Mouse (Mus musculus) forebrain, embryonic 16.5 days (tissue): ENCODE data around the gene Rreb1. TPM values are rescaled to one million over a fixed set of nuclear protein-coding genes. Genes with fewer than 3 reads are reported as not detected.

Experiments used
- ATAC-seq: fragments of 200-750 bp; cut with Nextera tagmentation; 2 replicates; pipeline ENCODE4 v1.8.0; 2017; ENCODE audit warnings: mild to moderate bottlenecking, moderate library complexity
- H3K27ac ChIP-seq: fragments of 300-500 bp; sonication (generic); 2 replicates; pipeline ENCODE4 v1.5.1; 2014; ENCODE audit warnings: low read length, control low read depth
- H3K27me3 ChIP-seq: fragments of 300-500 bp; sonication (generic); replicated peaks from 2 replicates; pipeline ENCODE4 v1.6.1; 2014; ENCODE audit warnings: low read length; ENCODE audit not compliant: control insufficient read depth, insufficient read depth
- H3K36me3 ChIP-seq: fragments of 300-500 bp; sonication (generic); 2 replicates; pipeline ENCODE4 v1.6.1; 2014; ENCODE audit not compliant: control insufficient read depth, insufficient read depth
- H3K4me1 ChIP-seq: fragments of 300-500 bp; sonication (generic); replicated peaks from 2 replicates; pipeline ENCODE4 v1.6.1; 2014; ENCODE audit warnings: low read length; ENCODE audit not compliant: control insufficient read depth, insufficient read depth
- H3K4me2 ChIP-seq: fragments of 300-500 bp; sonication (generic); 2 replicates; pipeline ENCODE4 v1.6.1; 2014; ENCODE audit warnings: mild to moderate bottlenecking, low read length, control low read depth
- H3K4me3 ChIP-seq: fragments of 300-500 bp; sonication (generic); replicated peaks from 2 replicates; pipeline ENCODE4 v1.5.1; 2014; ENCODE audit warnings: mild to moderate bottlenecking, low read length, control low read depth
- H3K9ac ChIP-seq: fragments of 300-500 bp; sonication (generic); replicated peaks from 2 replicates; pipeline ENCODE4 v1.6.1; 2014; ENCODE audit warnings: low read depth, low read length, control low read depth
- H3K9me3 ChIP-seq: fragments of 300-500 bp; sonication (generic); 2 replicates; pipeline ENCODE4 v1.6.1; 2016; ENCODE audit warnings: low read length; ENCODE audit not compliant: control insufficient read depth
- WGBS: fragments of 180-500 bp; shearing (Covaris S2); extraction: QIAGEN DNeasy Blood & Tissue Kit; methylation state at CpG from one replicate; pipeline ENCODE4 v1.1.7; 2014; 5-methylcytosine and 5-hydroxymethylcytosine counted together
- polyA plus RNA-seq: library from polyadenylated mRNA; unstranded; fragments of >200 nt; fragmentation: Nextera tagmentation; extraction: Ambion mirVana; gene quantifications from 2 replicates; pipeline ENCODE4 v1.2.1, GENCODE M21; 2015

Gene Rreb1
- polyA plus RNA-seq, 1 experiment from 2014 or later: 2.1 TPM

GRCm38 (mm10) chr13:37942887-37943331 lies 164.7 kb downstream of the Rreb1 start:
- H3K4me2 ChIP-seq: no peak overlapping the region
- no peaks in the 10 kb centered on the region for H3K27me3 ChIP-seq
- peaks cover 5% of the 10 kb centered on the region; the same call in 1 of the 2 replicates for H3K9me3 ChIP-seq
- no peak for ATAC-seq
- no peak overlapping the region for H3K9ac ChIP-seq
- H3K4me1 ChIP-seq: no peaks in the 10 kb centered on the region
- no peak overlapping the region for H3K27ac ChIP-seq
- H3K4me3 ChIP-seq: no peak overlapping the region
- WGBS: 86% methylated on average over 4 of the region's 4 CpGs
- H3K36me3 ChIP-seq: no peaks in the 10 kb centered on the region

GRCm38 (mm10) chr13:37943466-37943865 lies 165.3 kb downstream of the Rreb1 start:
- H3K36me3 ChIP-seq: no peaks in the 10 kb centered on the region
- no peak for ATAC-seq
- H3K4me2 ChIP-seq: no peak overlapping the region
- no peak overlapping the region for H3K4me3 ChIP-seq
- no peak overlapping the region for H3K9ac ChIP-seq
- no peaks in the 10 kb centered on the region for H3K4me1 ChIP-seq
- H3K27me3 ChIP-seq: no peaks in the 10 kb centered on the region
- H3K9me3 ChIP-seq: peaks cover 5% of the 10 kb centered on the region; the same call in 1 of the 2 replicates
- WGBS: 94% methylated on average over 3 of the region's 3 CpGs
- H3K27ac ChIP-seq: no peak overlapping the region

- 85% methylated on average over 1 of the region's 1 CpGs for WGBS
- Histone ChIP-seq H3K27ac (no peak overlapping the region), H3K27me3 (no peaks in the 10 kb centered on the region), H3K4me3 (no peak overlapping the region), H3K9me3 (0 out of 2 replicates have a peak, but pooled peaks cover under 1% of the 10 kb centered on the region), H3K9ac (no peak overlapping the region), H3K36me3 (no peaks in the 10 kb centered on the region), H3K4me1 (no peaks in the 10 kb centered on the region), H3K4me2 (no peak overlapping the region)
- no peak for ATAC-seq
Observed at GRCm38 (mm10) chr13:37944306-37944705, 166.1 kb downstream of the Rreb1 start.

GRCm38 (mm10) chr13:37945392-37945791 lies 167.2 kb downstream of the Rreb1 start:
- Histone ChIP-seq H3K27ac (no peak overlapping the region), H3K9me3 (no peaks in the 10 kb centered on the region), H3K36me3 (no peaks in the 10 kb centered on the region), H3K4me2 (no peak overlapping the region), H3K4me3 (no peak overlapping the region), H3K9ac (no peak overlapping the region), H3K27me3 (no peaks in the 10 kb centered on the region), H3K4me1 (no peaks in the 10 kb centered on the region)
- WGBS: 80% methylated on average over 8 of the region's 8 CpGs
- no peak for ATAC-seq

- WGBS: 10% methylated on average over 6 of the region's 6 CpGs
- Histone ChIP-seq H3K4me3 (no peak overlapping the region), H3K27me3 (no peaks in the 10 kb centered on the region), H3K27ac (no peak overlapping the region), H3K4me1 (no peaks in the 10 kb centered on the region), H3K9ac (no peak overlapping the region), H3K4me2 (no peak overlapping the region), H3K9me3 (no peaks in the 10 kb centered on the region), H3K36me3 (no peaks in the 10 kb centered on the region)
- peak; percentile 52; the same call in 1 of the 2 replicates for ATAC-seq
Observed at GRCm38 (mm10) chr13:37946734-37947133, 168.5 kb downstream of the Rreb1 start.

- Histone ChIP-seq H3K9ac (no peak overlapping the region), H3K27ac (no peak overlapping the region), H3K36me3 (no peaks in the 10 kb centered on the region), H3K9me3 (no peaks in the 10 kb centered on the region), H3K4me1 (no peaks in the 10 kb centered on the region), H3K4me3 (no peak overlapping the region), H3K4me2 (no peak overlapping the region), H3K27me3 (no peaks in the 10 kb centered on the region)
- 83% methylated on average over 6 of the region's 6 CpGs for WGBS
- ATAC-seq: no peak
Observed at GRCm38 (mm10) chr13:37952981-37953380, 174.8 kb downstream of the Rreb1 start.

- H3K36me3 ChIP-seq: no peaks in the 10 kb centered on the region
- WGBS: 87% methylated on average over 1 of the region's 1 CpGs
- no peak overlapping the region for H3K4me3 ChIP-seq
- H3K4me2 ChIP-seq: no peak overlapping the region
- H3K27ac ChIP-seq: no peak overlapping the region
- no peak overlapping the region for H3K9ac ChIP-seq
- no peaks in the 10 kb centered on the region for H3K27me3 ChIP-seq
- no peak for ATAC-seq
- no peaks in the 10 kb centered on the region for H3K4me1 ChIP-seq
- no peaks in the 10 kb centered on the region for H3K9me3 ChIP-seq
Observed at GRCm38 (mm10) chr13:37954318-37954717, 176.1 kb downstream of the Rreb1 start.

GRCm38 (mm10) chr13:37958498-37959238 lies 180.5 kb downstream of the Rreb1 start:
- WGBS: 91% methylated on average over 18 of the region's 18 CpGs
- no peak for ATAC-seq
- H3K9ac ChIP-seq: no peak overlapping the region
- H3K4me2 ChIP-seq: no peak overlapping the region
- no peak overlapping the region for H3K27ac ChIP-seq
- no peak overlapping the region for H3K4me3 ChIP-seq
- no peaks in the 10 kb centered on the region for H3K9me3 ChIP-seq
- H3K4me1 ChIP-seq: peaks cover 2% of the 10 kb centered on the region; the same call in 1 of the 2 replicates
- no peaks in the 10 kb centered on the region for H3K27me3 ChIP-seq
- H3K36me3 ChIP-seq: no peaks in the 10 kb centered on the region

DNA sequence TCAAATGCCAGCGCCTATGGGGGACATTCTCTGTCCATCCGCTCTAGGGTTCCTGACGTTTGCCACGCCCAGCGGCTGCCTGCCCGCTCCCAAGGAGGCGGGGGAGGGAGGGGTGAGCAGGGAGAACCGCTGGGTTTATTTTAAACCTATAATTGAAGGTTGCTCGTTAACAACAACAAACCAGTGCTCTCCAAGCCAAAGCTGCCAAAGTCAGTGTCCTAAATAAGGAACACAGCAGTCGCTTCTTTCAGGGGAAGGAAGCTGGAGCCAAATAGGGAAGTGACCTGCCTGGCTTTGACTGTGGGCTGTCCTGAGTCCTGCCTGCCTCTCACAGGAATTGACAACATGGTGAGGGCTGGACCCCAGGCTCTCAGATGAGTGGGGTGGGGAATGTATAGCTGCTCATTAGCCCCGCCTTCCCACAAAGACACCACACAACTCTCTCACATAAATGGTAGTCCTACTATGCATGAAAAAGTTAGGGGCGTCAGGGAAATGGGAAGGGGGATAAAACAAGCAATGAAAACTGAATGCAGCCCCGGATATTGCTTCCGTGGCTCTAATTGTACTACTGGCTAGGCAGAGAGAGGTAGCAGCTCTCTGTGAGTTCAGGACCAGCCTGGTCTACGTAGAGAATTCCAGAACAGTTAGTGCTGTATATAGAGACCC lies 181.2 kb downstream of the Rreb1 start:
- H3K4me3 ChIP-seq: no peak overlapping the region
- no peak overlapping the region for H3K9ac ChIP-seq
- peaks cover 8% of the 10 kb centered on the region for H3K4me1 ChIP-seq
- WGBS: 75% methylated on average over 15 of the region's 15 CpGs
- no peaks in the 10 kb centered on the region for H3K36me3 ChIP-seq
- H3K9me3 ChIP-seq: no peaks in the 10 kb centered on the region
- no peak for ATAC-seq
- no peak overlapping the region for H3K27ac ChIP-seq
- no peak overlapping the region for H3K4me2 ChIP-seq
- no peaks in the 10 kb centered on the region for H3K27me3 ChIP-seq
